Mouse (Mus musculus) layer of hippocampus, adult 18-20 months (tissue): Measurements from ENCODE around the gene Idua. TPM values are rescaled to one million over a fixed set of nuclear protein-coding genes. Genes with fewer than 3 reads are reported as not detected.
"Not testable (repeated sequence)": the region's sequence is repeated elsewhere in the genome, so short reads cannot be mapped to it uniquely, and the experiment has no call there.

Source experiments
- DNase-seq, 2 experiments: peaks; one replicate each; pipeline ENCODE4 v3.0.0; 2022; ENCODE audit warnings: low spot score in 2 of 2
- long read RNA-seq: library from polyadenylated mRNA; stranded (forward); transcript quantifications from one replicate; pipeline ENCODE4 v2.0.0, GENCODE M21; 2021
- total RNA-seq, 2 experiments: library from RNA; stranded (reverse); gene quantifications; 2 replicates each; pipeline ENCODE4 v1.2.3; 2021

Idua gene
- 10 to 100 TPM; 15.0 to 16.1 TPM for total RNA-seq
- long read RNA-seq, transcript Idua-202 (14 exons, 3,373 nt), result major isoform, 5 of 20 reads
- long read RNA-seq, partial matches to known transcripts, result 1 of 20 reads
- long read RNA-seq, other reads (novel, unspliced or antisense), result 14 of 20 reads

- DNase-seq, result no peak
These were observed at the start of gene Idua for GRCm38 (mm10) chr5:108659698-108660631. TSS of gene Idua (plus strand) at chr5:108660331.

DNA sequence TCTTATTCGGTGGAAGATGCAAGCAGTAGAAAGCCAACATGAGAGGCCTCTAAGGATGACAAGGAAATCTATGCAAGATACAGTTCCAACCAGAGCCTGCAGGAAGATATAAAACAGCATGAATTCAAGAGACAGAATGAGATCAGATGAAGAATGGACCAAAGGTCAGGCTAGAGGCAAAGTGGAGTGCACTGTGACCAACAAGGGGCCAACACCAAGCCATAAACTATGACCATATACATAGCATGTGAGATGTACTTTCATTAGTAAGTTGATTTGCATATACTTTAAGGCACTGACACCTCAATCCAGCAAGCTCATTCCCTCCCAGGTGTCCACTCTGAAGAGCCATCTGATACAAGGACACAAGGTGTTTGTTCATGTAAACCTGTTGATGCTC lies 49.7 kb upstream of the Idua start:
- DNase-seq, result no peak

DNA sequence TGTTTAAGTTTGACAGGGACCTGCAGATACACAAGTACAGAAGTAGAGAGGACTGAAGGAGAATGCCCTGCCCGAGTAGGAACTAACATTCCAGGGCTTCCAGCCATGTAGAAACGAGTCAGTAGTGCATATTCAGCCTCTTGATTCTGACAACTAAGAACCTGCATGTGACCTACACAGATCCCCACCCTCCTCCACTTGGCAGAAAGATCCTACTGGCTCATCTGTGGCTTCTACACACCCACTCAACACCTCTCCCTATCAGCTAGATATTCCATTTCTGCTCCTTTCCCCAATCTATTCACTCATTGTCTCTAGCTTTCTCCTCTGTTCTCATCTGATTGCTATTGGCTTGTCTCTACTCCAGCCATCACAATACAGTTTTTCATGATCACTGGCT lies 38.3 kb upstream of the Idua start:
- peak in 1 of 2 experiments; percentile 41 for DNase-seq

DNA sequence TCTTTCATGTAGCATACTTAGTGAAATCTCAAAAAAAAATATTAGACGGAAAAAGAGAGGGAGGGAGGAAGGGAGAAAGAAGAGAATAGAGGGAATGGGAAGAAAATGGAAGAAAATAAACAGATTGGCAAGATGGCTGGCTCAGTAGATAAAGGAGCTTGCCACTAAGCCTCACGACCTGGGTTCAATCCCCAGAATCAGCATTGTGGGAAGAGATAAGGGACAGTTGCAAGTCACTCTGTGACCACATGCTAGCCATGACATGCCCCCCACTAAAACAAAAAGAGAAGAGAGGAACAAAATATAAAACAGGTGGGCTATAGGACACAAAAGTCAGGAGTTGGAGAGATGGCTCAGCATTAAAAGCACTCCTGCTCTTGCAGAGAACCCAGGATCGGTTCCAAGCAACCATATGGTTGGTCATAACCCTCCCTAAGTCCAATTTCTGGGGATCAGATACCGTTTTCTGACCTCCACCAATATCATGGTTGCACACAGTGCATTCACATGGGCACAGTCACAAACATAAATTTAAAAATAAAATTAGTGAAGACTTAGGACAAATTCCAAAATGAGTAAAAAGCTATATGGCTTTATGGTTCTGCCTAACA lies 34.0 kb upstream of the Idua start:
- DNase-seq, result no peak

DNA sequence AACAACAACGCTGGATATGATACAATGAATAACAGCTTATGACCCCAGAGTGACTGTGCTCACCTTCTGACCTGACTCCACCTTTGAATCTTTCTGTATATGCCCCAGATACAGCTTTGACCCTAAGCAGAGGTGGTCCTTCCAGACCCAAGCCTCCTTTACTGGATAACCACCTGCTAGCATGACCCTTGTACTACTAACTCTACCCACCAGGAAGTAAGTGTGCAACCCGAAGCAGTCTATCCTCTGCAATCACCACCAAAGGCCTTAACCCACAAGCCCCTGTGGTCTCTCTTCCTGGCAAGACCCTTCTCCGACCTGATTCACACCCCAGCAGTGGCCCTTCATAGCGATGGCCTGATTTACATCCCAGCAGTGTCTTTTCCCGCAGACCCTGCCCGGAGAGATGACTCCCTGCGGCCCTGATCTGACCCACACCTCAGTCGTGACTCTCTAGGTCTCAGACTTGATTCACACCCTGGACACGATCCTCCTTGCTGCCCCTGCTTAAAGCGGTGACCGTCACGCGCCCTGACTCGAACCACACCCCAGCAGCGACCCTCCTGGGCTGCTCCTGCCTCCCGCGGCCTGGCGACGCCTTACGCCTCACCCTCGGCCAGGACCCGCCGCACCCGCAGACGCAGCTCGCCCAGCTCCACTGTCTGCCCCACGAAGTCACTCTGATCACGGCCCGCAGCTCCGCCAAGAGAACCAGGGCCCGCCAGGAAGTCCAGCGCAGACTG lies 31.1 kb upstream of the Idua start:
- DNase-seq, result no peak

DNA sequence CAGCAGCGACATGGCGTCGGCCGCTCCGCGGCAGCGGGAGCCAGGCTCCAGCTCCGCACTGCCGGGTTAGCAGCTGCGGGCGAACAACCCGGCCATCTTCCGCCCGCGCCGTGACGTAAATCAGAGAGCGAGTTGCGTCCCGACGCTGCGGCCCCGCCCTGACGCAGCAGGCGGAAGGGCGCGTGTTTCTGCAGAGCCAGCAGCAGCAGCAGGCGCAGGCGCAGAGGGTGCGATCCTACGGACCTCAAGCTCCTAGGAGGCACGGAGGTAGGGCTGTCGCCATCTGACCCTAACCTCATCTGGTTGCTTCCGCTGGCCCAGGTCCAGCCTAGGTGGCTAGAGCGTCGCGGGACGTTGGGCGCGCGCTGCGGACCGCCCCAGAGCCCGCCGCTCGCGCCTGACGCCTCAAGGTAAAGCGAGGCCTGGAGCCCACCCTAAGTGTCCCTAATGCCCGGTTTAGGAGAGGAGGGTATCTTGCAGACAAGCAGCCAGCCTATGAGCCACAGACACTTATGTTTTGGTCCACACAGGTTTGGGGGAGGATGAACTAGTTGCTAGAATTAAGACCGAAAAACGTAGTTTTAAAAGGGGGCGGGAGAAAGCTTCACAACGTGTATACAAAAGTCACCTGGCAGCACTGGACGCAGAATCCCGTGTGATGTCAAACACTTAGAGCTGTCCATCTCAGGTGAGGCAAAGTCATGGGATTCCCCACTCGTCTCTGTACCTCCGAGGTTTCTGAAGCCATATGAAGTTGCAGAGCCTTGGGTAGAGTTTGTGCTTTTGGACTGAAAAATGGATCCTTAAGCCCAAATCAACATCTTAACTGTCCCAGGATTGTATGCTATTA lies 30.3 kb upstream of the Idua start, which contains the start of the genes Gak and Tmem175:
TSS of gene Gak (minus strand) at position 122 of the 850 bp plus-strand sequence.
TSS of gene Tmem175 (plus strand) at position 137 of the 850 bp plus-strand sequence.
- DNase-seq, result peak; percentile 92 to 95

DNA sequence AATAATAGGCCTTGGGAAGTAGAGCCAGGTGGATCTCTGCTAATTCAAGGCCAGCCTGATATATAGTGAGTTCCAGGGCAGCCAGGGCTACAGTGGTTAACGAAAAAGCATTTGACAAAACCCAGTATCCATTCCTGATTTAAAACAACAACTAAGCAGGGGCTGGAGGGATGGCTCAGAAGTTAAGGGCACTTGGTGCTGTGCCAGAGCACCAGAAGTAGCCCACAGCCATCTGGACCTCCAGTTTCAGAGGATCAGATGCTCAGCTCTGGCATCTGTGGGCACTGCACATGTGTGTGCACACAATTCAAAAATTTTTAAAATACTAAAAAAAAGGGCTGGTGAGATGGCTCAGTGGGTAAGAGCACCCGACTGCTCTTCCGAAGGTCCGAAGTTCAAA lies 26.5 kb upstream of the Idua start:
- DNase-seq, result no peak

DNA sequence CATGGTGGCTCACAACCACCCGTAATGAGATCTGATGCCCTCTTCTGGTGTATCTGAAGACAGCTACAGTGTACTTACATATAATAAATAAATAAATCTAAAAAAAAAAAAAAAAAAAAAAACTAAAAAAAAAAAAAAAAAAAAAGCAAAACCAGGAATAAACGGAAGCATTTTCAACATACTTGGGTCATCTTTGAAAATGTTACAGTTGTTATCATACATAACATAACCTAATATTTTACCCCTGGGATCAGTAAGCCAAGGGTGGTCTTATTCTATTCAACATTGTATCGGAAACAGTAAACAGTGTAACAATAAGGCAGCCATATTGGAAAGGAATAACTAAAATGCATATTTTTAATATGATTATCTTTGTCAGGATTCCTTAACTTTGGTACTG lies 26.0 kb upstream of the Idua start:
- not testable (repeated sequence) for DNase-seq

- DNase-seq, result no peak
These were observed 24.0 kb upstream of the Idua start for GRCm38 (mm10) chr5:108636172-108636571.

DNA sequence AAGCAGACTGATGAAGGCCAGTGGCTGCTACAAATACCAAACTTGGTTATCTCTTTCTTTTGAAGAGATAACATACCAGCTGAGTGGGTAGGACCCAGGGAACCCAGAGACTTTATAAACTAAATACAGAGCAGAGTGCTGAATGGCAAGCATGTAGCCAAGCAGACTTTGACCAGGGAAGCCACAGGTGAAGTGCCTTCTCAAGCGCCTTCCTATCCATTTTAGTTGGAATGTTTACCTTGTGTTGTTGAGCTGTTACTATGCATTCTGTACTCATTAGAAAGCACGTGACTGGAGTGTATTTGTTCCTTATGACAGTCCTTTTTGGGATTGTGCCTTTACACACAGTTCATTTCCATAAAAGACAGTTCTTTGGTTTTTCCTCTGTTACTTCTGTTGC lies 16.5 kb upstream of the Idua start:
- no peak for DNase-seq

- DNase-seq, result peak in 1 of 2 experiments; percentile 41
These were observed 14.3 kb upstream of the Idua start for GRCm38 (mm10) chr5:108645651-108646342.

DNA sequence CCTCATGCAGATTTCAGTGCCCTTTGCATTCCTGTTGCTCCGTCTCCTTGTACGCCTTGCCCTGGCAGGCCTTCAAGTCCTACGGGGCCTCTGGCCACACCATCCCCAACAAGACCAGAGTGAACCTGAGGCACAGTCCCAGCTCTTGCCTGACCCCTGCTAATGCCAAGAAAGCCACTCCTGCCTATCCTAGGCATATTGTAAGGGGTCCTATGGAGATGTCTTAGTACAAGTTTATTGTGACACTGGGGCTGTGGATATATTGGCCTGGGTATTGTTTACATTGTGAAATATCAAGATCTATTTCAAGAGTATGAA lies 13.8 kb upstream of the Idua start:
- no peak for DNase-seq

DNA sequence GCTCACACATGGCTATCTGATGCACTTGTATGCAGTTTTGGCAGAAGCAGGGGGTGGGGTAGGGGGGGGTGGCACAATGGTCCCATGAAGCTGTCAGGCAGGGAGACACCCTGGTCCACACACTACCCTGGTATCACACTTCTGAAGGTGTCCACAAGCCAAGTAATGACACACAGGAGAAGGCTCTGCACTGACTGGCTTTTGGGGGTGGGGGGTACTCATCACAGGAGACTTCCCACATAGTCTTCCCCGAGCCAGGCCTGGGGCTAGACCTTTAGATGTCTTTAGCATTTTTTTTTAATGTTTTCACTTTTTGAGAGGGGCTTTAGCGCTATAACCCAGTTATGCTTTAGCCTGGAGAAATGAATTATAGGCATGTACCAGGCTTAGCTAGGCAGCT lies 12.8 kb upstream of the Idua start:
- DNase-seq, result no peak

- DNase-seq, result no peak
These were observed 12.2 kb upstream of the Idua start for GRCm38 (mm10) chr5:108647820-108648465.

- DNase-seq, result no peak
These were observed 11.1 kb upstream of the Idua start for GRCm38 (mm10) chr5:108648937-108649576.

DNA sequence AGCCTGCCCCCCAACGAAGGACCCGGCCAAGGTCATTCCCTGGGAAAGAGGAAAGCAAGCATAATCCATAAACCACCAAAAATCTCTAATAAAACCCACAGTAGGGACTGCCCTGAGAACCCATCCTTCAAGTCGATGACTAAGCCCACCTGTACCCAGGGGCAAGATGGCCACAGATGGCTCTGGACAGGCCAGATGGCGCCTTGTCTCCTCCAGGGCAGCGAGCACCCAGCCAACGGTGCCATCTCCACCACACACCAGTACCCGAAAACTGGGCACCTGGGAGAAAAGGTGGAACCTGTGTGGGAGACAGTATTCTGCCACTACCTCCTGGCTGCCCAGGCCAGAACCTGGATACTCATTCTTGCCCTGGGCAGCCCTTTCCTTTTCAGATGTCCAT lies 9.8 kb upstream of the Idua start:
- no peak for DNase-seq

GRCm38 (mm10) chr5:108651136-108651720 lies 8.9 kb upstream of the Idua start:
- DNase-seq, result no peak

DNA sequence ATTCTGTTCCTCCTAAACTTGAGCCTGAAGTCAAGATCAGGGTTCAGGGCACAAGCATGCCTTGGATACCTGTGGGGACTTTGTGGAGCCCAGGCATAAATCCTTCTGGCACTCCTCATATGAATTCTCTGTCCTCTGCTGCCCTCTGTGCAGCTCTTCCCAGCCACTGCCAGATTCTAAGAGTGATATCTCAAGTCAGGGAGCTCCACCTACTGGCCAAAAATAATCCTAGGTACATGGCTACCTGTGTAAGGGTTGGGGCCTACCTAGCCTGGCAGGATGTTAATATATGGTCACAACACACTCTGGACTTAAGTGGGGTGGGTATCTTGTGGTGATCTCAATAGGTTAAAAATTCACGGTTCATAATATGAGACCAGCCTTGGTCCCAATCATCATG lies 8.3 kb upstream of the Idua start:
- peak in 1 of 2 experiments; percentile 74 for DNase-seq

DNA sequence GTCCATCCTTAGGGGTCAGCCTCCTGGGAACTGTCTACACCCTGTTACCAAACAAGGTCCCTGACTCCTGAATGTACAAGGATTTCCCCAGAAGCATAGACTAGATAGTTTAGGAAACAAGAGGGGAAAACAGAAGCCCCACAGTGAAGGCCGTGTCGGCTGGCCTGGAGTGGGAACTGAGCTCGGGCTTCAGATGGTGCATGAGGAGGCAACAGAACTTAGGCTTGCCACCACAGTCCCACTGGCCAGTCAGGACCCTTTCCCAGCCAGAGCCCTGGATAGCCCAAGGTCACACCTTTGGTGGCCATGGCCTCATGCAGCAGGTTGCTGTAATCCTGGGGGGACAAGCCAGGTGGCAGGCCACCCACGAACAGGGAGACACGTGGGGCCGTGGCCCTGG lies 6.8 kb upstream of the Idua start:
- no peak for DNase-seq
